Mouse (Mus musculus) testis, adult 2 months (tissue): Measurements from ENCODE around the gene Src. TPM values are rescaled to one million over a fixed set of nuclear protein-coding genes. Genes with fewer than 3 reads are reported as not detected.

Source experiments
- H3K27ac ChIP-seq: fragments of 200-500 bp; 2 replicates; pipeline ENCODE4 v1.5.1; 2012; ENCODE audit warnings: low read depth, low read length; ENCODE audit not compliant: control insufficient read depth, insufficient read depth
- H3K27me3 ChIP-seq: fragments of 200-500 bp; 2 replicates; pipeline ENCODE4 v1.6.1; 2012; ENCODE audit warnings: mild to moderate bottlenecking, low read length, moderate library complexity; ENCODE audit not compliant: control insufficient read depth, insufficient read depth
- H3K36me3 ChIP-seq: fragments of 200-500 bp; 2 replicates; pipeline ENCODE4 v1.6.1; 2012; ENCODE audit warnings: mild to moderate bottlenecking, low read length; ENCODE audit not compliant: control insufficient read depth, insufficient read depth
- H3K4me1 ChIP-seq: fragments of 200-500 bp; 2 replicates; pipeline ENCODE4 v1.6.1; 2012; ENCODE audit warnings: low read length; ENCODE audit not compliant: control insufficient read depth, insufficient read depth
- H3K4me3 ChIP-seq: fragments of 200-500 bp; 2 replicates; pipeline ENCODE4 v1.5.1; 2012; ENCODE audit warnings: low read depth, mild to moderate bottlenecking, low read length, moderate library complexity, mixed read lengths; ENCODE audit not compliant: control insufficient read depth
- CTCF ChIP-seq: fragments of 200-500 bp; IDR thresholded peaks from 2 replicates; pipeline ENCODE4 v1.5.1; 2012; ENCODE audit warnings: low read depth, mild to moderate bottlenecking, inconsistent platforms, low read length, moderate library complexity; ENCODE audit not compliant: control insufficient read depth, insufficient read depth, insufficient replicate concordance
- POLR2A ChIP-seq: fragments of 200-500 bp; IDR thresholded peaks from 2 replicates; pipeline ENCODE4 v1.6.1; 2012; ENCODE audit warnings: low read depth, mild to moderate bottlenecking, inconsistent platforms, low read length, moderate library complexity; ENCODE audit not compliant: control insufficient read depth
- polyA plus RNA-seq: library from polyadenylated mRNA; depleted of rRNA; stranded (reverse); fragments of >200 nt; gene quantifications from 2 replicates; pipeline ENCODE4 v1.2.3, GENCODE M21; 2012

The Src gene
- polyA plus RNA-seq, 1 experiment: 8.7 TPM

DNA sequence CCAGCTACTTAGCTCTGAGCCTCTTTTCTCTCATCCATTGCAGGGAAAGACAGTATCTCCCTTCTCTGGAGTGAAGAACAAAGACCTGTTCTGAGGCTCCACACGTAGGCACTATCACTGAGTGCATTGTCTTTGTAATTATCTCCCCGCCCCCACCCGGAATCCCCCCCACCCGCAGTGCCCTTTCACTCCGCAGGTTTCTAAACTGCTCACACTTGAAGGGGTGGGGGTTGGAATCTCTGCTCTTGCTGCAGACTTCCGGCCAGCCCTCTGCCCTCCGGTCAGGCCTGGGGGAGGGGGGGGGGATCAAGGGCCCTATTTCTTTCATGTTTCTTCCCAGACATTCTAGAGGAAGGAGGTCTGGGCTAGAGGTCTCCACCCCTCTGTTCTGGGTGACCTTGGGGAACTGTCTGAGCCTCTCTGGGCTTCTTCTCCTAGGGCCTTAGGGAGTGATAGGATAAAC, 396 bp downstream of the Src start:
- H3K4me1 ChIP-seq: peaks cover 20% of the 10 kb centered on the region
- no peak overlapping the region for H3K4me3 ChIP-seq
- TF ChIP-seq CTCF (no peak), POLR2A (no peak)
- H3K27ac ChIP-seq: no peak overlapping the region
- H3K27me3 ChIP-seq: no peaks in the 10 kb centered on the region
- H3K36me3 ChIP-seq: no peaks in the 10 kb centered on the region

GRCm38 (mm10) chr2:157419506-157419905, 1.3 kb downstream of the Src start:
- Histone ChIP-seq H3K27me3 (no peaks in the 10 kb centered on the region), H3K4me3 (no peak overlapping the region), H3K4me1 (peaks cover 22% of the 10 kb centered on the region), H3K27ac (no peak overlapping the region), H3K36me3 (no peaks in the 10 kb centered on the region)
- TF ChIP-seq CTCF: no peak
- no peak for TF ChIP-seq POLR2A

DNA sequence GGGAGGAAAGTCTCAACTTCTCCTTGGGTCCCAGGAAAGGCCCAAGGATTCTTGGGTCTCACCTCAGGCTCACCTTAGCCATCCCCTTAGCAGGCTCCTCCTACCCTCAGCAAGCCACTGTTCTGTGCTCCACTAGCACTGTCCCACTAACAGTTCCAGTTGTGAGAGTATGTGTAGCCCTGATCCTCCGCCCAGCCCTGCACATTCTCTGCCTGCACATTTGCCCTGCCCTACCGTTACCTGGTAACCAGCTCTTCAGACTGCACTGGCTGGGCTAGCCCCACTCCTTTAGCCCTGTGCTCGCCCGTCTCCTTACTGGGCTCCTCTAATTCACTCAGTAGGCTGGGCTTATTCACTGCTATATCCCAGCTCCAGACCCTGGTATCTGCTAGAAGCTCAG, 2.2 kb downstream of the Src start:
- no peak for TF ChIP-seq POLR2A
- TF ChIP-seq CTCF: no peak
- Histone ChIP-seq H3K4me1 (peaks cover 22% of the 10 kb centered on the region), H3K36me3 (no peaks in the 10 kb centered on the region), H3K27me3 (no peaks in the 10 kb centered on the region), H3K27ac (no peak overlapping the region), H3K4me3 (no peak overlapping the region)

GRCm38 (mm10) chr2:157422062-157422655, 3.9 kb downstream of the Src start:
- Histone ChIP-seq H3K4me3 (no peak overlapping the region), H3K4me1 (peaks cover 20% of the 10 kb centered on the region), H3K36me3 (no peaks in the 10 kb centered on the region), H3K27ac (no peak overlapping the region), H3K27me3 (no peaks in the 10 kb centered on the region)
- TF ChIP-seq POLR2A: no peak

DNA sequence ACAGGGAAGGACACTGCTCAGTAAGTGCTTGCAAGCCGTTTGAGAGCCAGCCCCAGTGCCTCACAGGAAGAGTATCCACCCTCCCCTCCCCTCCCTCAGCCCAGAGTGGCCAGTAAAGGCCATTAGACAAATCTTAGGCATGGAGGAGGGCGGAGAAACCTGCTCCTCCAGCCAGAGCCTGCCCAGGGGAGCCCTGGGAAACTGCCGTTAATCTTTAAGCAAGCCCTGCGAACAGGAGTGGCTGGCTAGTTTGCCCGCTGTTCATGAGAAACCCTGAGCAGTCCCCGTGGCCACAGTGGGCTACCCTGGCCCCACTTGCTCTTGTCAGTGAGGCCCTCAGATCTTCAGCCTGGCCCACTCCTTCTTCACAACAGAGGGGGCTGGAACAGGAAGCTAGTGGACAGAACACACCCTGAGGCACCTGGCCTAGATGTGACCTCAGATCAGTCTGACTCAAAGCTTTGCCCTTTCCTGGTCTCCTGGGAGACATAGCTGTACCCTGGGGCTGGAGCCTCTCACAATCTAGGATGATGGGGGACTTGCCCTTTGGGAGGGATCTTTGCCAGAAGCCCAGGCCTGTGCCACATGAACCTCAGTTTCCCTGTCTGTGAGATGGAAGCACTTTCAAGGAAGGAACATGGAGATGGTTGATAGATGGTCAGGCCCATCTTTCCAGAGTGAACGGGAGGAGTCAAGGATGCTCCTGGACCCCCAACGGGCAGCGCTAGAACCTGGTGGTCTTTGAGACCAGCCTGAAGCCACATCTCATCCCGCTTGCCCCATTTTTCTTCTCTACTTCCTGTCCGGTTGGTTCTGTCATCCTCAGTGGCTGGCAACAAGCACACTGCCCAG, 4.8 kb downstream of the Src start:
- TF ChIP-seq POLR2A (0 out of 2 replicates have a peak, but pooled peaks have one; percentile 13), CTCF (no peak)
- peaks cover 14% of the 10 kb centered on the region for H3K4me1 ChIP-seq

DNA sequence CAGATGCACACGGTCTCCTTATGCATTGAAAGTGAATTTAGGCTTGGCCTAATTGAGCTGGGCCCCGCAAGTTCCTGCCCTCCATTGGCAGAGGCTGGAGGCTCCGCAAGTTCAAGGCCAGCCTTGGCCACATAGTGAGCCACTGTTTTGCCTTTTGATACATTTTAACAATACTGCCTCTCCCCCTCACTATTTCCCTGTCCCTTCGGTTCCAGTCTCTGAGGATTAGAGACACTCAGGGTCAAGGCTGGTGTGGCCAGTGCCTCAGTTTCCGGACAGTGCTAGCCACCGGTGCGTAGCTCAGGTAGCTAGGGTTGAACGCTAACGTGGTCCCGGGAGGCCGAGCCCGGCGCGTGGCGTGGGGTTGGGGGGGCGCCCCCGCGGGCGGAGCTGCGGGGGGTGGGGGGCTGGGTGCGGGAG, 5.5 kb downstream of the Src start:
- Histone ChIP-seq H3K36me3 (no peaks in the 10 kb centered on the region), H3K27ac (0 out of 2 replicates have a peak overlapping the region, but pooled peaks have one; percentile 43), H3K4me1 (peaks cover 10% of the 10 kb centered on the region), H3K4me3 (peak overlapping the region; percentile 74), H3K27me3 (no peaks in the 10 kb centered on the region)
- no peak for TF ChIP-seq POLR2A
- no peak for TF ChIP-seq CTCF

More for the DNA sequence above, 4.8 kb downstream of the Src start:
- Histone ChIP-seq H3K4me3 (no peak overlapping the region), H3K27me3 (no peaks in the 10 kb centered on the region), H3K36me3 (no peaks in the 10 kb centered on the region), H3K27ac (0 out of 2 replicates have a peak overlapping the region, but pooled peaks have one; percentile 27)

DNA sequence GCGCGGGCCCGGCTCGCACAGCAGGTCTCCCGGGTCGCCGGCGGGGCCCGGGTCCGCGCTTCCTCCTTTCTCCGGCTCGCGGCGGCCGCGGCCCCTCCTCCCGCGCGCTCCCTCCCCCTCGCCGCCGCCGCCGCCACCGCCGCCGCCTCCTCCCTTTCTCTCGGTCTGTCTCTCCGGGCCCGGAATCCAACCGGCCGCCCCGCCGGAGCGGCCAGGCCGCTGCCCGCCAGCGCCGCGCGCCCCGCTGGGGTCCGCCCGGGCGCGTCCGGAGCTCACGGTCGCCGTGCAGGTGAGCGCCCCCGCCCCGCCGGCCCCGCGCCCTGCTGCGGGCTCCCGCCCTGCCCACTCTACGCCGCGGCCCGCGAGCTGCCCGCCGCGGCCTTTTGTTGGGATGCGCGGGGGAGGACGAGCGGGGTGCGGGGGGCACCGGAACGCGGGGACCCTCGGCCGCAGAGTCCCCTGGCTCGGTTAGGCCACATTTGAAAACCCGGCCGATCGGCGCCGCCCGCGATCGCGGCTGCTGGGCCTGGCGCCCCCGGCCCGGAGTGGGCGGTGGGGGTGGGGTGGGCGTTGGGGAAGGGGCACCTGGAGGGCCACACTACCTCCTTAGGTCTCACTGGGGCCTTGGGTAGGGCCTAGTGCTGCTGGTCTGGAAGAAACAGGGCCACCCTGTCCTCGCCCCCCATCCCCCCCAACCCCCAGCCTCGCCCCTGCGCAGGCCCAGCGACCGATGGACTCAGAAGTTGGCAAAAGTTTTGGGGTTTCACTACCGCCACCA, 6.1 kb downstream of the Src start:
- Histone ChIP-seq H3K27me3 (no peaks in the 10 kb centered on the region), H3K36me3 (no peaks in the 10 kb centered on the region), H3K27ac (no peak overlapping the region), H3K4me1 (peaks cover 7% of the 10 kb centered on the region; the same call in 1 of the 2 replicates), H3K4me3 (peak overlapping the region; percentile 69)
- no peak for TF ChIP-seq POLR2A
- TF ChIP-seq CTCF: no peak
